Mouse (Mus musculus) retina, postnatal 1 day (tissue): ENCODE data around the gene Selenon.
"Not testable (repeated sequence)": the region's sequence is repeated elsewhere in the genome, so short reads cannot be mapped to it uniquely, and the experiment has no call there.

Source experiments
- DNase-seq: peaks from one replicate; pipeline ENCODE4 v3.0.0-alpha.2; 2012

Gene Selenon

DNA sequence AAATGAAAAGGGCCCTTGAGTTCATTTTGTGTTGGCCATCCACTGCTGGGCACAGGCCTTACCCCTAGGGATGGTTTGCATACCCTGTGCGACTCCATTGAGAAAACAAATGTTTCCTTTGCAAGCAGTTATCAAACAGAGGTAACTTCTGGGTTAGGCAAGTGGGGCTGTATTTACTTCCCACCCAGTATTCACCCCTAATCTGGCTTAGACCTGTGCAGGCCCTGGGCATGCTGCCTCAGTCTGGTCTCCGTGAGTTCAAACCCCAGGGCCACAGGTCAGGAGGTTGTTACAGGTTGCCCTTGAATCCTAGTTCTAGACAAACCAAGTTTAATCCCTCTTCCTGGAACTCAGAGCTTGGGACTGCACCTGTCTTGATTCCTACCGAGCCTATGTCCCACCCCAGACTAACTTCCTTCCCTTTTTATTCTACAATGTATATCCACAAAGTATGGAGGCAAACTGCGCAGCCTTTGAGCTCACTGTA is 46.6 kb downstream of the Selenon start:
- DNase-seq, result no peak

DNA sequence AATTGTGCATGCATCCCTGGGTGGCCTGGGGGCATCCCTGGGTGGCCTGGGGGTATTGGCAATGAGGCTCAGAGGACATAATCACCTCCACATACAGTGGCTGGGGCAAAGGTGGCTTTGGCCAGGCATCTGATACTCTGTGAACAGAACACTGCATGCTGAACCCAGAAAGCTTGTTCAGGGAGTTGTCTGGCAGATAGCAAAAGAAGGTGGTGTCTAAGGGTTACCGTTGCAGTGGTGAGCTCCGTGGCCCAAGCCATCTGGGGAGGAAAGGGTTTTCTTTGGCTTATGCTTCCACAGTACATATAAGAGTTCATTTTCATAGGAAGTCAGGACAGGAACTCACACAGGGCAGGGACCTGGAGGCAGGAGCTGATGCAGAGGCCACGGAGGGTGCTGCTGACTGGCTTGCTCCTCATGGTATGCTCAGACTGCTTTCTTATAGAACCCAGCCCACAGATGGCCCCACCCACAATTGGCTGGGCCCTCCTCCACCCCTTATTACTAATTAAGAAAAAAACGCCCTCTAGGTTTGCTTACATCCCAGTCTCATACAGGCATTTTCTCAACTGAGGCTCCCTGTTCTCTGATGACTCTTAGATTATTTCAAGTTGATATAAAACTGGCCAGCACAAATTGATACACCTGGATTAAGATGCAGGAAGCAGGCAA is 48.1 kb downstream of the Selenon start:
- DNase-seq, result no peak

DNA sequence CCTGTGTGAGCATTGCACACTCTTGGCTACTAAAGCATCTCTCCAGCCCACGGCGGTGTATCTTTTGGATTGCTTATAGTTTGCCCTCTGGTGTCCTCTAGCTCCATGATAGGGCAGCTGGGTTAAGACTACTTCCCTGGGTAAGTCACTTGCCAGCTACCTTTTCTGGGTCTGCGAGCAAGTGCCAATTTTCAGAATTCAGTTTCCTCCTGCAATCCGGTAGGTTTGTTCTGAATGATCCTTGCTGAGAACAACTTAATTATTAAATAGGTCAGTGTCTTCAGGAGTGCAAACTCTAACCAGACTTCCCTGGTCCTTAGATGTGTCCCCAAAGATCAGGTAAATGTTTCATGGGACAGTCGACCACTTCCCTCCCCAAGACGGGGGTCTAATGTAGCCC is 50.9 kb downstream of the Selenon start:
- DNase-seq, result no peak

DNA sequence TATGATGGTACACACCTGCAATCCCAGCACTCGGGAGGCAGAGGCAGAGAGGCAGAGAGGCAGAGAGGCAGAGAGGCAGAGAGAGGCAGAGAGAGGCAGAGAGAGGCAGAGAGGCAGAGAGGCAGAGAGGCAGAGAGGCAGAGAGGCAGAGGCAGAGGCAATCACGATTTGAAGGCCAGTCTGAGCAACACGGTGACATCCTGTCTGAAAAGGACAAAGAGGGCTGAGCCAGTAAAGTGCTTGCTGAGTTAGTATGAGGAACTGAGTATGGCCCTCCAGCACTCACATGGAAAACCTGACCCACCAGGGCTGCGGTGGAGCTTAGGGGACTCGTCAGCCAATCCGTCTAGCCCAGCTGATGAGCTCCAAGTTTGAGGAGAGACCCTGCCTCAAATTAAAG is 53.0 kb downstream of the Selenon start:
- DNase-seq, result not testable (repeated sequence)

DNA sequence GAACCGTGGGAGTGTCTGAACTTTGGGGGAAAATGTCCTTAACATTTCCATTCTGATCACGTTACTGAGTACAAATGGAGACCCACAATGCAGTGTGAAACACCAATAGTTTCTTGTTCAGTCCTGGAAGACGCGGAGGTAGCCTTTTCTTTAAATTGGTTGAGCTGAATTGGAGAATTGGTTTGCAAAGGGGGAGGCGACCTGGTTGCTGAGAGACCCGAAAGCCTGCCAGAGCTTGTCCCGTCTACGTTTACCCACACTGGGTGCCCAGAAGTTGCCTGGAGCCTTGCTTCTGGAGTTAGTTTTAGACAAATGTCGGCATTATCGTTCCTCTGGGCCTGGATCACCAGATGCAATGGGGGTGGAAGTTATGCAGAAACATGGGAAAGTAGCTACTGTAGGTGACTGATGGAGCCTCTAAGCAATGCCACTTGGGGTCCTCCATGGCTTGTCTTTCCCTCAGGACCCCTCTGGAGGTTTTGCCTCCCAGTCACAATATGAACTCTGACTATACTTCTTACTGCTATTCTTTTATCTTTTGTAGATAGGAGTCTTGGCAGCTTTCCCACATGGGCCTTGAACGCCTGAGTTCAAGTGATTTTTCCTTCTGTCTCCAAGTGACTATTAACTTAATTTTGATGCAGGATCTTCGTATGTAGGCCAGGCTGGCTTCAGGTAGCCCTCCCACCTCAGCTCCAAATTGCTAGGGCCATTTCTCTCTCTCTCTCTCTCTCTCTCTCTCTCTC is 53.8 kb downstream of the Selenon start:
- no peak for DNase-seq

DNA sequence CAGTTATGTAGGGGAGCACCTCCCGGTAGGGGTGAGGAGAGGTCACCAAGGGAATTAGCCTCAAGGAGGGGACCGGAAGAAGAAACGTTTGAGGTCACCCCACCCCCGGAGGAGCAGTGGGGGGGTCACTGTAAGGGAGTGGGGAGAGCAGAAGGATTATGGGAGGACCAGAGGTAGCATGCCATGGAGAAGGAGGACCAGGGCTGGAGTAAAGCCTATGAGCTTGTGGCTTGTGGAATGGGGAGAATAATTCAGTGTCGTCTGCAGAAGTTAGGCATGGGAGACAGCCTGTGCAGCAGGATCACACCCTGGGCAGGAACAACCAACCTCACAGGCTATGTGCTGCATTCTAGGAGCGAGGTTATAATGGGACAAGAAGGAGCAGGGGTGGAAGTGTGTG is 54.7 kb downstream of the Selenon start:
- DNase-seq, result no peak

DNA sequence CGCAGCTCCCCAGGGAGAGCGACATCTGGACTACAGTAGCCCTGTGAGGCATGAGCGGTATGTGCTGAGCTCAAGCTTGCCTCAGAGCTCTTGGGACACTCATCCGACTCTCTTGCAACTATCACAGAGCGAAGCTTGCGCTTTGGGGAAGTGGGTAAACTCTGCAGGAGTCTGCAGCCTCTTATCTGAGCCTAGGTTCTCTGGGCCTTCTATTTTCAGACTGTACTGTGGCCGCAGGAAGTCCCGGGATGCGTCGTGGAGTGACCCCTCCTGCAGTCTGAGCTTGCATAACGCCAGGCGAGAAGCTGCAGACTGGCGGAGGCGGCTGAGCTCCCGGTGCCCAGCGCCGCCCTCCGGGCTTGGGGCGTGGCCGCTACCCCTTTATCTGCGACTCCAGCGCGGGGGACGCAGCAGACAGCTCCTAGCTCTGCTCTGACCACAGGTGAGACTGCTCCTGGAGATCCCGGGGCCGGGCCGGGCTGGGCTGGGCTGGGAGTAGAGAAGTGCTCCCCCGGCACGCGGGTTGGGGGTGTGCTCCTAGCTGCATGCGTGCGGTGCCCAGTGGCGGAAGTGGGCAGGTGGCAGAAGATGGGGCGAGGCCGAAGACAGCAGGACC is 55.3 kb downstream of the Selenon start, which contains the start of gene Paqr7:
TSS of gene Paqr7 (plus strand) at position 103 of the 616 bp plus-strand sequence.
- DNase-seq, result peak; percentile 74

DNA sequence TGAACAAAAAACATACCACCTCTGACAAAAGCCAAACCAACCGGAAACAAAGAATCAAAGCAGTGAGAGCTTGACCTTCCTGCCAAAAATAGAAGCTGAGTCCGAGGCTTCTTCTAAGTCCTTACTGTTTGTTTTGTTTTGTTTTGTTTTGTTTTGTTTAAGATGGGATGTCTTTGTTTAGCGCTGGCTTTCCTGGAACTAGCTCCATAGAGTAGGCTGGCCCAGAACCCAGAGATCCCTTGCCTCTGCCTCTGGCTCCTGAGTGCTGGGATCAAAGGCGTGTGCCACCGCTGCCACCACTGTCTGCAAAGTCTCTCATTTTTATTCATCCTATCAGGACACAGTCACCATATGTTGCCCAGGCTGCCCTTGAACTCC is 56.4 kb downstream of the Selenon start:
- no peak for DNase-seq

DNA sequence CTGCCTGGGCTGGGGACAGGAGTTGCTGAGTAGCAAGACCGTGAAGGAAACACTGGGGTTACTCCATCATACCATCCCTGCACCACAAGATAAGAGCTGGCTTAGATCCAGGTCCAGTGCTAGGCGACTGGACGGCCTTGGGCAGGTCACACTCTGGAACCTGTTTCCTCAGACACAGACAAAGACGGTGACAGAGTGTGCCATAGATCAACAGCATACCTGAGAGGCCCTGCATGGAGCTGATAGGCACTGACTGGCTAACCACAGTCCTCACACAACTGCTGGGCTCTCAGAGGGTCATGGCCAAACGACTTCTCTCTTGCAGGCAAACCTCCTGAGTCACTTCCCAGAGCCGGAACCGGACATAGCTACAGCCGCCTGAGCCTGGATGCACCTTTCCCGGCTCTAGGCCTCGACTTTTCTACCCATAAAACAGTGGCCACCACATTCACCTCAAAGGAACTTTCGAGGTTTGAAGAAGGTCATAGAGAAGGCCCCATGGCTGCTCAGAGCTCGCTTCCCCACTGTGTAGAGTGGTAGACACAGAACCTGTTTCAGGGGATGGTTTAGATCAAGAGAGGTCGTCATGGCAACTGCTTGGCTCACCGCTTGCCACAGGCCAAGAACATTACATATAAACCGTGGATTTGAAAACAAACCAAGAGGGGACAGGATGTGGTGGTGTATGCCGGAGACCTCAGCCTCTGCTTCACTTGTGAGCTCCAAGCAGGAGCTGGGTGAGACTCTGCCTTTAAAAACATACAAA is 57.0 kb downstream of the Selenon start:
- DNase-seq, result no peak

DNA sequence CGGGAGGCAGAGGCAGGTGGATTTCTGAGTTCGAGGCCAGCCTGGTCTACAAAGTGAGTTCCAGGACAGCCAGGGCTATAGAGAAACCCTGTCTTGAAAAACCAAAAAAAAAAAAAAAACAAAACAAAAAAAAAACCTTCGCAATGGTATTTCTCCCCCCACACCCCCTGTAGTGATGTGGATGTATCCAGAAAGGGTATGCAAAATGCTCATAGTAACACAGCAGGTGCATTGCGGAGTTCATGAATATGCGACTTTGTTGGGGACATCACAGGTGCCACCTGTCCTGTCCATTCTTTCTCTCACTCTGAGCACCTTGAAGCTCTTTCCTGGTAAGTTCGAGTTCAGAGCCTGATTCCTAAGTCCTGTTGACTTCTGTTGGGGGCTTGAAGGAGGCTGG is 57.8 kb downstream of the Selenon start:
- DNase-seq, result not testable (repeated sequence)

DNA sequence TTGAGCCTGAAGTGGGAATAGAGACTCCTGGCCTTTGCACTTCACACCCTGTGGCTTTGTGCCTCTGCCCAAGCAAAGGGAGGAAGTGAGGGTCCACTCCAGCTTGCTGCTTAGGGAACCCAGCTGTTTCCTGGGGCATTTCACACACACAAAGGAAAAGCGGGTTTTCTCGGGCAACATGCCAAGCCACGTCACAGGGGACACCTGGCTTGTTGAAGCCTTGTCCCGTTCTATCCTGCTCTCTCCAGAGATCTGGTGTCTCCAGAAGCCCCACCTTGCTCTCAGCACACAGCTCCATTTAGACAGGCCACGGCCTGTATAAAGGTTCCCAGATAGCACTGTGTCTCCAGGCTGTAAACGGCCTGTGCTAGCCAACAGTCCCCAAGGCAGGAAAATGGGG is 60.2 kb downstream of the Selenon start:
- DNase-seq, result no peak

DNA sequence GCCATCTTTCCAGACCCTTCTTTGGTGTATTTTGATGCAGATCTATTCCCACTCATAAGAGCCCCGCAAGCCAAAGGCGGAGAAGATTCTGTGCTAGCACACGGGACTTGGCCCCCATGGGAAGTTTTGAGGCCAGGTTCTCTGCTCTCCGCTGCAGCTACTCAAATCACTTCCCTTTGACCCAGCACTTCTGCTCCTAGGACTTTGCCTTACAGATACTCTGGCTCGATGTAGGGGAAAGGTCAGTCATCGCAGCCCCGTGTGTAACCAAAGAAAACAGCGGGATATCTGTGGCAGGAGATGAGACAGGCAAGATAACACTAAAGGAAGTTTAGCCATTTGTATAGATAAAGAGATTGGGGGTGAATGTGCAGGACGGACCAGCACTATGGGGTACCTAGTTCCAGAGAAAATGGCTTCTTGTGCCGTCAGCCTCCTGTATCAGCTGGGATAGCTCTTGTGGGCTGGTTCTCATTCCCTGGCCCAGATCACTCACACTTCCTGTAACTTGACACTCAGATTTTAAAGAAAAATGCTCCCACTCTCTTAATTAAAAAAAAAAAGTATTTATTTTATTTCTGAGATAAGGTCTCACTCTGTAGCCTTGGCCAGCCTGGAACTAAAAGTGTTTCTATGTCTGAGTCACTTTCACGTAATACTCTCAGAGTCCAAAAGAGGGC is 61.8 kb downstream of the Selenon start:
- DNase-seq, result no peak

DNA sequence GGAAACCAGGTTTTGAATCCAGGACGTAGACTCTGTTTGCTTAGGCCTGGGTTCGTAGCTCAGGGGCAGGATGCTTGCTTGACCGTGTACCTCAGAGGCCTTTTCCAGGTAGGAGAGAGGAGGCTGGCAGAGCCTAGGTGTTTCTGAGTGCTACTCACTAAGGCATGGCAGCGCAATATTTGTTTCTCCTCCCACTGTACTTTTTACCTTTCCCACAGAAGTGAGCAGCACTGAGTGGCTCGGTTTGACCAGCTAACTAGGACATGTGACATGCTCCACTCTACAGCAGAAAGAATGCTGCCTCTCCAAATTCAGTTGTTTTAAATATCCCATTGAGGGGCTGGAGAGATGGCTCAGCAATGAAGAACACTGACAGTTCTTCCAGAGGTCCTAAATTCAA is 63.8 kb downstream of the Selenon start:
- DNase-seq, result no peak
